Mouse (Mus musculus): ENCODE results near the gene Ppef2.
A peak's percentile ranks its signal among the peaks of the same experiment; 100 is the strongest.

Gene Ppef2

GRCm38 (mm10) chr5:92239333-92240232 lies 16.5 kb downstream of the Ppef2 start:
- DNase-seq (ENCODE audit: low spot score in 2 of 2) = peak; percentile 68 to 72

GRCm38 (mm10) chr5:92234939-92235557 lies 21.0 kb downstream of the Ppef2 start:
- no peak for DNase-seq (ENCODE audit: low spot score in 2 of 2)

GRCm38 (mm10) chr5:92233366-92233765 lies 22.7 kb downstream of the Ppef2 start:
- DNase-seq (ENCODE audit: low spot score in 2 of 2) = no peak

GRCm38 (mm10) chr5:92231836-92232235 lies 24.2 kb downstream of the Ppef2 start:
- DNase-seq (ENCODE audit: low spot score in 2 of 2) = no peak

GRCm38 (mm10) chr5:92230306-92230705 lies 25.8 kb downstream of the Ppef2 start:
- DNase-seq (ENCODE audit: low spot score in 2 of 2) = no peak

GRCm38 (mm10) chr5:92229514-92229913 lies 26.6 kb downstream of the Ppef2 start:
- no peak for DNase-seq (ENCODE audit: low spot score in 2 of 2)

GRCm38 (mm10) chr5:92228776-92229175 lies 27.3 kb downstream of the Ppef2 start:
- no peak for DNase-seq (ENCODE audit: low spot score in 2 of 2)

GRCm38 (mm10) chr5:92227782-92228181 lies 28.3 kb downstream of the Ppef2 start:
- DNase-seq (ENCODE audit: low spot score in 2 of 2) = no peak

- DNase-seq (ENCODE audit: low spot score in 2 of 2) = no peak
Observed at GRCm38 (mm10) chr5:92220287-92220902, 35.7 kb downstream of the Ppef2 start.

- no peak for DNase-seq (ENCODE audit: low spot score in 2 of 2)
Observed at GRCm38 (mm10) chr5:92219826-92220225, 36.3 kb downstream of the Ppef2 start.

GRCm38 (mm10) chr5:92218915-92219793 lies 36.9 kb downstream of the Ppef2 start:
- no peak for DNase-seq (ENCODE audit: low spot score in 2 of 2)

GRCm38 (mm10) chr5:92215308-92215707 lies 40.8 kb downstream of the Ppef2 start, which contains the start of gene U90926:
TSS of gene U90926 (minus strand) at chr5:92215408.
- DNase-seq (ENCODE audit: low spot score in 2 of 2) = no peak

- no peak for DNase-seq (ENCODE audit: low spot score in 2 of 2)
Observed at GRCm38 (mm10) chr5:92212231-92212630, 43.8 kb downstream of the Ppef2 start.

- DNase-seq (ENCODE audit: low spot score in 2 of 2) = no peak
Observed at GRCm38 (mm10) chr5:92210205-92210604, 45.9 kb downstream of the Ppef2 start.

- DNase-seq (ENCODE audit: low spot score in 2 of 2) = no peak
Observed at GRCm38 (mm10) chr5:92206121-92206520, 50.0 kb downstream of the Ppef2 start.

GRCm38 (mm10) chr5:92205706-92206105 lies 50.4 kb downstream of the Ppef2 start:
- no peak for DNase-seq (ENCODE audit: low spot score in 2 of 2)

GRCm38 (mm10) chr5:92205184-92205583 lies 50.9 kb downstream of the Ppef2 start:
- no peak for DNase-seq (ENCODE audit: low spot score in 2 of 2)

- DNase-seq (ENCODE audit: low spot score in 2 of 2) = no peak
Observed at GRCm38 (mm10) chr5:92204162-92205036, 51.7 kb downstream of the Ppef2 start.

- DNase-seq (ENCODE audit: low spot score in 2 of 2) = no peak
Observed at GRCm38 (mm10) chr5:92198266-92198665, 57.8 kb downstream of the Ppef2 start.

Data from frontal cortex, postnatal 25 days (tissue).